Mouse (Mus musculus) hindbrain, embryonic 13.5 days (tissue): ENCODE results near the gene Coro1b. TPM values are rescaled to one million over a fixed set of nuclear protein-coding genes. Genes with fewer than 3 reads are reported as not detected.

Experiments used
- polyA plus RNA-seq: library from polyadenylated mRNA; unstranded; fragments of >200 nt; fragmentation: Nextera tagmentation; extraction: Ambion mirVana; gene quantifications from 2 replicates; pipeline ENCODE4 v1.2.1, GENCODE M21; 2015

Gene Coro1b
- polyA plus RNA-seq, 1 experiment from 2014 or later, result 130 TPM

Other genes starting within 250 kb of the Coro1b start
- 15.0 and 15.8 TPM in 2 replicates for gene Tcirg1, start 241.5 kb upstream of the Coro1b start, polyA plus RNA-seq
- gene Ndufs8, start 235.8 kb upstream of the Coro1b start, polyA plus RNA-seq, result 261 and 264 TPM in 2 replicates
- gene Aldh3b1, start 218.8 kb upstream of the Coro1b start, polyA plus RNA-seq, result 1.9 and 2.1 TPM in 2 replicates
- gene Unc93b1, start 213.4 kb upstream of the Coro1b start, polyA plus RNA-seq, result 10.1 and 13.2 TPM in 2 replicates
- gene Aldh3b3, start 190.0 kb upstream of the Coro1b start, polyA plus RNA-seq, result not detected in 2 replicates
- gene Aldh3b2, start 176.3 kb upstream of the Coro1b start, polyA plus RNA-seq, result 0.22 and 0.32 TPM in 2 replicates
- 2.3 TPM in 2 replicates for gene Acy3, start 162.0 kb upstream of the Coro1b start, polyA plus RNA-seq
- 0.32 and 1.2 TPM in 2 replicates for gene Tbx10, start 155.9 kb upstream of the Coro1b start, polyA plus RNA-seq
- 22.3 and 27.5 TPM in 2 replicates for gene Nudt8, start 148.0 kb upstream of the Coro1b start, polyA plus RNA-seq
- 5.2 and 5.3 TPM in 2 replicates for gene Gm49405, start 148.0 kb upstream of the Coro1b start, polyA plus RNA-seq
- gene Doc2g, start 145.3 kb upstream of the Coro1b start, polyA plus RNA-seq, result 6.5 and 7.8 TPM in 2 replicates
- gene Ndufv1, start 135.8 kb upstream of the Coro1b start, polyA plus RNA-seq, result 220 and 241 TPM in 2 replicates
- gene Gstp1, start 110.6 kb upstream of the Coro1b start, polyA plus RNA-seq, result 418 and 433 TPM in 2 replicates
- gene Gstp2, start 102.6 kb upstream of the Coro1b start, polyA plus RNA-seq, result 1.4 and 4.4 TPM in 2 replicates
- not detected in 2 replicates for gene Gstp3, start 89.0 kb upstream of the Coro1b start, polyA plus RNA-seq
- gene Cabp2, start 67.0 kb upstream of the Coro1b start, polyA plus RNA-seq, result not detected in 2 replicates
- 79.8 and 81.0 TPM in 2 replicates for gene Cdk2ap2, start 51.4 kb upstream of the Coro1b start, polyA plus RNA-seq
- 43.3 and 48.5 TPM in 2 replicates for gene Pitpnm1, start 48.6 kb upstream of the Coro1b start, polyA plus RNA-seq
- 90.3 and 91.7 TPM in 2 replicates for gene Aip, start 22.8 kb upstream of the Coro1b start, polyA plus RNA-seq
- not detected in 2 replicates for gene Gpr152, start 8.8 kb upstream of the Coro1b start, polyA plus RNA-seq
- 0.29 and 0.30 TPM in 2 replicates for gene Cabp4, start 4.6 kb upstream of the Coro1b start, polyA plus RNA-seq
- gene Ptprcap, start 5.0 kb downstream of the Coro1b start, polyA plus RNA-seq, result 0.47 and 0.66 TPM in 2 replicates
- 61.6 and 64.3 TPM in 2 replicates for gene Rps6kb2, start 14.7 kb downstream of the Coro1b start, polyA plus RNA-seq
- 5.1 and 5.6 TPM in 2 replicates for gene Carns1, start 26.9 kb downstream of the Coro1b start, polyA plus RNA-seq
- 0.88 and 1.1 TPM in 2 replicates for gene Tbc1d10c, start 42.7 kb downstream of the Coro1b start, polyA plus RNA-seq
- 609 and 611 TPM in 2 replicates for gene Ppp1ca, start 43.4 kb downstream of the Coro1b start, polyA plus RNA-seq
- 20.4 and 24.6 TPM in 2 replicates for gene Rad9a, start 53.0 kb downstream of the Coro1b start, polyA plus RNA-seq
- gene Clcf1, start 65.6 kb downstream of the Coro1b start, polyA plus RNA-seq, result 0.58 and 1.0 TPM in 2 replicates
- not detected in 2 replicates for gene AC109138.7, start 65.7 kb downstream of the Coro1b start, polyA plus RNA-seq
- gene Pold4, start 83.3 kb downstream of the Coro1b start, polyA plus RNA-seq, result 19.7 and 20.2 TPM in 2 replicates
- 10.4 and 10.6 TPM in 2 replicates for gene Ssh3, start 120.6 kb downstream of the Coro1b start, polyA plus RNA-seq
- 29.9 and 33.1 TPM in 2 replicates for gene Ankrd13d, start 134.5 kb downstream of the Coro1b start, polyA plus RNA-seq
- 19.6 and 20.0 TPM in 2 replicates for gene Grk2, start 157.6 kb downstream of the Coro1b start, polyA plus RNA-seq
- 34.6 and 36.3 TPM in 2 replicates for gene Kdm2a, start 249.7 kb downstream of the Coro1b start, polyA plus RNA-seq